Mouse (Mus musculus): ENCODE results near the gene Gnb3.
"Not testable (repeated sequence)": the region's sequence is repeated elsewhere in the genome, so short reads cannot be mapped to it uniquely, and the experiment has no call there.

Gnb3 gene

GRCm38 (mm10) chr6:124816611-124817010, 23.5 kb downstream of the Gnb3 start:
- DNase-seq (ENCODE audit: low read depth, low spot score): no peak

GRCm38 (mm10) chr6:124814858-124815774, 25.0 kb downstream of the Gnb3 start:
- no peak for DNase-seq (ENCODE audit: low read depth, low spot score)

- DNase-seq (ENCODE audit: low read depth, low spot score): no peak
Observed at GRCm38 (mm10) chr6:124814448-124814847, 25.6 kb downstream of the Gnb3 start.

GRCm38 (mm10) chr6:124813933-124814332, 26.1 kb downstream of the Gnb3 start, which contains the start of gene Tpi1:
TSS of gene Tpi1 (minus strand) at chr6:124814296.
- peak; percentile 66 for DNase-seq (ENCODE audit: low read depth, low spot score)

GRCm38 (mm10) chr6:124813496-124813895, 26.6 kb downstream of the Gnb3 start:
- DNase-seq (ENCODE audit: low read depth, low spot score): no peak

GRCm38 (mm10) chr6:124812848-124813247, 27.2 kb downstream of the Gnb3 start:
- no peak for DNase-seq (ENCODE audit: low read depth, low spot score)

- no peak for DNase-seq (ENCODE audit: low read depth, low spot score)
Observed at GRCm38 (mm10) chr6:124811701-124812560, 28.1 kb downstream of the Gnb3 start.

- no peak for DNase-seq (ENCODE audit: low read depth, low spot score)
Observed at GRCm38 (mm10) chr6:124811403-124811665, 28.7 kb downstream of the Gnb3 start.

- not testable (repeated sequence) for DNase-seq (ENCODE audit: low read depth, low spot score)
Observed at GRCm38 (mm10) chr6:124810566-124811402, 29.3 kb downstream of the Gnb3 start.

- DNase-seq (ENCODE audit: low read depth, low spot score): no peak
Observed at GRCm38 (mm10) chr6:124809775-124810538, 30.1 kb downstream of the Gnb3 start.

GRCm38 (mm10) chr6:124809052-124809774, 30.9 kb downstream of the Gnb3 start:
- peak; percentile 58 for DNase-seq (ENCODE audit: low read depth, low spot score)

GRCm38 (mm10) chr6:124808358-124809012, 31.6 kb downstream of the Gnb3 start, which contains the start of gene Spsb2:
TSS of gene Spsb2 (plus strand) at chr6:124808661.
- no peak for DNase-seq (ENCODE audit: low read depth, low spot score)

GRCm38 (mm10) chr6:124807986-124808357, 32.1 kb downstream of the Gnb3 start:
- DNase-seq (ENCODE audit: low read depth, low spot score): no peak

- no peak for DNase-seq (ENCODE audit: low read depth, low spot score)
Observed at GRCm38 (mm10) chr6:124807366-124807765, 32.7 kb downstream of the Gnb3 start.

GRCm38 (mm10) chr6:124806446-124807140, 33.5 kb downstream of the Gnb3 start:
- DNase-seq (ENCODE audit: low read depth, low spot score): no peak

GRCm38 (mm10) chr6:124805341-124806321, 34.4 kb downstream of the Gnb3 start:
- DNase-seq (ENCODE audit: low read depth, low spot score): peak; percentile 78

- no peak for DNase-seq (ENCODE audit: low read depth, low spot score)
Observed at GRCm38 (mm10) chr6:124804341-124804740, 35.7 kb downstream of the Gnb3 start.

GRCm38 (mm10) chr6:124803691-124804090, 36.4 kb downstream of the Gnb3 start:
- not testable (repeated sequence) for DNase-seq (ENCODE audit: low read depth, low spot score)

Measured in c-Kit-negative CD71-positive TER-119-positive erythroid progenitor cells, embryonic 14.5 days (primary cell).